16 mouse cellular contexts compared by ENCODE assay signal in the genomic region with DNA sequence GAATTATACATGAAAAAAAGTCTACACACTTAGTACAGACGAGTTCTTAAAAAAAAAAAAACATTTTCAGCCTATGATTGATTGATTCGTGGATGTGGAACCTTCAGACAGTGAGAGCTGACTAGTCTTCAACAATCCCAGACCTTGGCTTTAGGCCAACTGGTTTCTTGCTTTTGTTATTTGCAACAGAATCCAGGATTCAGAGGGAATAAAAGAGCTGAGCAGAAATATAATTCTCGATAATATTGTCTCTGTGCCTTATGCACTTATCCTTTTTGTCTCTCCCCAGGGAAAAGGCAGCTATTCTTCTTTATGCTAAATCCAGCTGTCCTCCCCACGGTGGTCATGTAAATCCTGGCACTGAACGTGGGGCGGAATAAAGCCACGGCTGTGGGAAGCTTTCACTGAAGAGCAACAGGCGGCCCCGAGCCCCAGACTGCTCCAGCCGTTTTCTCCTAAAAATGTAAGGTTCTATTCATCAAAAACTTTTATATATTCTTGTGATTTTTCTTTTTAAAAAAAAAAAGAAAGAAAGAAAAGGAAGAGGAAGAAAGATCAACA. TPM values are rescaled to one million over a fixed set of nuclear protein-coding genes. Genes with fewer than 3 reads are reported as not detected.
DNase-seq lines count a peak whose midpoint lies in the region; ATAC-seq and TF ChIP-seq lines count a peak whose summit lies in the region.
"Had no signal": no experiment of that assay in that cellular context is flagged by ENCODE, and none has a peak within 500 bp of the region (broad histone marks: within the 10 kb centered on the region; RNA-seq: fewer than 3 reads in every experiment).

No protein-coding gene starts in this region.

- no peak overlapping the region for H3K4me2 ChIP-seq in kidney, postnatal 0 days (ENCODE audit: low read length)
- H3K4me2 ChIP-seq in hindbrain, embryonic 15.5 days = 0 out of 2 replicates have a peak overlapping the region, but pooled peaks have one; percentile 13
- H3K4me2 ChIP-seq: embryonic facial prominence, embryonic 12.5 days; heart, embryonic 15.5 days had no signal

- no peaks in the 10 kb centered on the region for H3K9me3 ChIP-seq in kidney, postnatal 0 days (replicated peaks; ENCODE audit: low read length)
- no peaks in the 10 kb centered on the region for H3K9me3 ChIP-seq in hindbrain, embryonic 15.5 days
- H3K9me3 ChIP-seq: embryonic facial prominence, embryonic 12.5 days; heart, embryonic 15.5 days had no signal

- H3K27me3 ChIP-seq in kidney, postnatal 0 days (ENCODE audit: insufficient read depth, low read length) = no peaks in the 10 kb centered on the region
- H3K27me3 ChIP-seq in hindbrain, embryonic 15.5 days = no peaks in the 10 kb centered on the region
- H3K27me3 ChIP-seq: embryonic facial prominence, embryonic 12.5 days; heart, embryonic 15.5 days had no signal

- H3K4me3 ChIP-seq in kidney, postnatal 0 days (replicated peaks; ENCODE audit: low read depth, low read length) = no peak overlapping the region
- H3K4me3 ChIP-seq in hindbrain, embryonic 15.5 days = no peak overlapping the region
- H3K4me3 ChIP-seq: embryonic facial prominence, embryonic 12.5 days; heart, embryonic 15.5 days; left cerebral cortex, adult 2 months; myocyte had no signal

- WGBS in kidney, postnatal 0 days = 53% methylated on average over 10 of the region's 10 CpGs
- WGBS in hindbrain, embryonic 15.5 days = 21% methylated on average over 10 of the region's 10 CpGs

- no peaks in the 10 kb centered on the region for H3K4me1 ChIP-seq in kidney, postnatal 0 days (replicated peaks; ENCODE audit: insufficient read depth, low read length)
- H3K4me1 ChIP-seq in hindbrain, embryonic 15.5 days (replicated peaks) = peaks cover 8% of the 10 kb centered on the region
- H3K4me1 ChIP-seq: heart, embryonic 15.5 days had no signal

- no peak overlapping the region for H3K27ac ChIP-seq in kidney, postnatal 0 days
- H3K27ac ChIP-seq in hindbrain, embryonic 15.5 days (replicated peaks) = peak overlapping the region; percentile 36; the same call in 1 of the 2 replicates
- H3K27ac ChIP-seq: embryonic facial prominence, embryonic 12.5 days; heart, embryonic 15.5 days; left cerebral cortex, adult 2 months had no signal

- H3K36me3 ChIP-seq in kidney, postnatal 0 days (ENCODE audit: insufficient read depth, low read length) = no peaks in the 10 kb centered on the region
- no peaks in the 10 kb centered on the region for H3K36me3 ChIP-seq in hindbrain, embryonic 15.5 days
- H3K36me3 ChIP-seq: embryonic facial prominence, embryonic 12.5 days; heart, embryonic 15.5 days had no signal

- no peak overlapping the region for H3K9ac ChIP-seq in kidney, postnatal 0 days (ENCODE audit: low read depth, low read length)
- no peak overlapping the region for H3K9ac ChIP-seq in hindbrain, embryonic 15.5 days
- H3K9ac ChIP-seq: embryonic facial prominence, embryonic 12.5 days; heart, embryonic 15.5 days had no signal

- no peak for ATAC-seq in kidney, postnatal 0 days (replicated peaks; ENCODE audit: low FRiP score, low read depth)
- no peak for ATAC-seq in hindbrain, embryonic 15.5 days (ENCODE audit: low FRiP score, low read depth)
- ATAC-seq in CD4-positive, CD25-positive, alpha-beta regulatory T cell, adult 4 months = no peak

- DNase-seq in adrenal gland, postnatal 10 days = peak; percentile 34
- no peak for DNase-seq in adrenal gland, postnatal 25 days
- peak; percentile 16 for DNase-seq in kidney, postnatal 0 days (ENCODE audit: low spot score)
- no peak for DNase-seq in kidney, postnatal 25 days
- DNase-seq in MN1 (ENCODE audit: low spot score) = peak; percentile 70
- DNase-seq in thymus, postnatal 14 days = no peak
- DNase-seq: cerebellum, adult 18-20 months; kidney, postnatal 36 days; liver had no signal

- TF ChIP-seq CTCF in kidney, postnatal 0 days (IDR thresholded peaks at IDR 0.05; ENCODE audit: low read depth) = no peak

RNA-seq across cellular contexts. Expression of a gene that starts 43.0 kb away (rescaled TPM):
- 10 to 100 TPM; 78.0 to 83.9 TPM for total RNA-seq in adrenal gland, postnatal 10 days (2021)
- 100 and 101 TPM in 2 replicates for total RNA-seq in adrenal gland, postnatal 25 days (2021)
- 80.9 and 88.8 TPM in 2 replicates for polyA plus RNA-seq in kidney, postnatal 0 days (2015; fragmentation: Nextera tagmentation; extraction: Ambion mirVana)
- 159 and 166 TPM in 2 replicates for polyA plus RNA-seq in hindbrain, embryonic 15.5 days (2015; fragmentation: Nextera tagmentation; extraction: Ambion mirVana)
- 10 to 100 TPM; 85.0 to 94.7 TPM for polyA plus RNA-seq in CD4-positive, CD25-positive, alpha-beta regulatory T cell, adult 4 months (2017; shearing (Covaris generic))

RNA-seq across cellular contexts. Expression of a gene that starts 50.8 kb away (rescaled TPM):
- total RNA-seq in adrenal gland, postnatal 10 days (2021) = 1 to 10 TPM; 1.8 TPM
- 0.48 and 0.58 TPM in 2 replicates for total RNA-seq in adrenal gland, postnatal 25 days (2021)
- 1.0 and 1.2 TPM in 2 replicates for polyA plus RNA-seq in kidney, postnatal 0 days (2015; fragmentation: Nextera tagmentation; extraction: Ambion mirVana)
- polyA plus RNA-seq in hindbrain, embryonic 15.5 days (2015; fragmentation: Nextera tagmentation; extraction: Ambion mirVana) = 5.8 and 5.9 TPM in 2 replicates
- polyA plus RNA-seq in CD4-positive, CD25-positive, alpha-beta regulatory T cell, adult 4 months (2017; shearing (Covaris generic)) = under 1 TPM; 0.25 to 0.26 TPM
- total RNA-seq: granulocyte monocyte progenitor cell, adult 5-6 weeks had no signal

Comparison
In these comparisons a context has a peak if more than half of its experiments do, and no peak if none do; other contexts are left out.
1. DNase-seq: peak in adrenal gland, postnatal 10 days (single experiment), kidney, postnatal 0 days (single experiment) and MN1 (single experiment); none in adrenal gland, postnatal 25 days (single experiment), kidney, postnatal 25 days (0 of 2) and thymus, postnatal 14 days (single experiment).